Mouse (Mus musculus) kidney, postnatal 0 days (tissue): ENCODE measurements around the gene Ubl4b. TPM values are rescaled to one million over a fixed set of nuclear protein-coding genes. Genes with fewer than 3 reads are reported as not detected.
A peak's percentile ranks its signal among the peaks of the same experiment; 100 is the strongest.

Experiments used
- ATAC-seq: fragments of 200-750 bp; cut with Nextera tagmentation; replicated peaks from 2 replicates; pipeline ENCODE4 v1.8.0; 2017; ENCODE audit warnings: low read depth, moderate number of reproducible peaks, moderate TSS enrichment, moderate library complexity; ENCODE audit not compliant: low FRiP score
- DNase-seq: peaks from one replicate; pipeline ENCODE4 v3.0.0-alpha.2; 2016; ENCODE audit warnings: low spot score
- H3K27ac ChIP-seq: fragments of 300-500 bp; sonication (generic); 2 replicates; pipeline ENCODE4 v1.5.1; 2014; ENCODE audit warnings: mild to moderate bottlenecking
- H3K27me3 ChIP-seq: fragments of 300-500 bp; sonication (generic); 2 replicates; pipeline ENCODE4 v1.6.1; 2014; ENCODE audit warnings: low read length, mixed read lengths; ENCODE audit not compliant: insufficient read depth
- H3K36me3 ChIP-seq: fragments of 300-500 bp; sonication (generic); 2 replicates; pipeline ENCODE4 v1.6.1; 2014; ENCODE audit warnings: low read length, mixed read lengths; ENCODE audit not compliant: insufficient read depth
- H3K4me1 ChIP-seq: fragments of 300-500 bp; sonication (generic); replicated peaks from 2 replicates; pipeline ENCODE4 v1.6.1; 2014; ENCODE audit warnings: antibody characterized with exemption, low read length, mixed read lengths; ENCODE audit not compliant: insufficient read depth
- H3K4me2 ChIP-seq: fragments of 300-500 bp; sonication (generic); 2 replicates; pipeline ENCODE4 v1.6.1; 2014; ENCODE audit warnings: mild to moderate bottlenecking, low read length, moderate library complexity, mixed read lengths
- H3K4me3 ChIP-seq: fragments of 300-500 bp; sonication (generic); replicated peaks from 2 replicates; pipeline ENCODE4 v1.5.1; 2014; ENCODE audit warnings: low read depth, low read length
- H3K9ac ChIP-seq: fragments of 300-500 bp; sonication (generic); 2 replicates; pipeline ENCODE4 v1.6.1; 2014; ENCODE audit warnings: low read depth, low read length
- H3K9me3 ChIP-seq: fragments of 300-500 bp; sonication (generic); replicated peaks from 2 replicates; pipeline ENCODE4 v1.6.1; 2016; ENCODE audit warnings: low read length, inconsistent platforms, mixed read lengths
- CTCF ChIP-seq: IDR thresholded peaks from 2 replicates; pipeline ENCODE4 v1.5.1; 2016; ENCODE audit warnings: antibody characterized with exemption, low read depth, mild to moderate bottlenecking, moderate library complexity
- WGBS: fragments of 180-500 bp; shearing (Covaris S2); extraction: QIAGEN DNeasy Blood & Tissue Kit; methylation state at CpG from one replicate; pipeline ENCODE4 v1.1.7; 2014; 5-methylcytosine and 5-hydroxymethylcytosine counted together
- polyA plus RNA-seq: library from polyadenylated mRNA; unstranded; fragments of >200 nt; fragmentation: Nextera tagmentation; extraction: Ambion mirVana; gene quantifications from 2 replicates; pipeline ENCODE4 v1.2.1, GENCODE M21; 2015

Gene Ubl4b
- polyA plus RNA-seq, 1 experiment from 2014 or later, result not detected

GRCm38 (mm10) chr3:107517631-107518108 lies 37.2 kb downstream of the Ubl4b start, which contains the start of gene Slc6a17:
TSS of gene Slc6a17 (minus strand) at chr3:107518018.
- Histone ChIP-seq H3K4me1 (peaks cover 13% of the 10 kb centered on the region; the same call in 1 of the 2 replicates), H3K9me3 (no peaks in the 10 kb centered on the region), H3K9ac (peak within 1 kb of the TSS; percentile 57), H3K36me3 (no peaks in the 10 kb centered on the region), H3K27ac (no peak within 1 kb of the TSS), H3K4me2 (peak within 1 kb of the TSS; percentile 96), H3K27me3 (peaks cover 35% of the 10 kb centered on the region), H3K4me3 (peak within 1 kb of the TSS; percentile 48)
- DNase-seq (peak; percentile 52), ATAC-seq (peak; percentile 74)
- peak; percentile 24; the same call in 1 of the 2 replicates for TF ChIP-seq CTCF
- under 1% methylated on average over 63 of the region's 68 CpGs for WGBS

GRCm38 (mm10) chr3:107516776-107517630 lies 37.9 kb downstream of the Ubl4b start:
- ATAC-seq (peak; percentile 87), DNase-seq (peak; percentile 54)
- H3K4me2 ChIP-seq, result peak overlapping the region; percentile 96
- no peaks in the 10 kb centered on the region for H3K9me3 ChIP-seq
- peak overlapping the region; percentile 48 for H3K4me3 ChIP-seq
- WGBS, result 7% methylated on average over 54 of the region's 55 CpGs
- H3K4me1 ChIP-seq, result peaks cover 13% of the 10 kb centered on the region; the same call in 1 of the 2 replicates
- peak overlapping the region; percentile 57 for H3K9ac ChIP-seq
- TF ChIP-seq CTCF, result no peak
- H3K27me3 ChIP-seq, result peaks cover 35% of the 10 kb centered on the region
- no peak overlapping the region for H3K27ac ChIP-seq
- H3K36me3 ChIP-seq, result no peaks in the 10 kb centered on the region

DNA sequence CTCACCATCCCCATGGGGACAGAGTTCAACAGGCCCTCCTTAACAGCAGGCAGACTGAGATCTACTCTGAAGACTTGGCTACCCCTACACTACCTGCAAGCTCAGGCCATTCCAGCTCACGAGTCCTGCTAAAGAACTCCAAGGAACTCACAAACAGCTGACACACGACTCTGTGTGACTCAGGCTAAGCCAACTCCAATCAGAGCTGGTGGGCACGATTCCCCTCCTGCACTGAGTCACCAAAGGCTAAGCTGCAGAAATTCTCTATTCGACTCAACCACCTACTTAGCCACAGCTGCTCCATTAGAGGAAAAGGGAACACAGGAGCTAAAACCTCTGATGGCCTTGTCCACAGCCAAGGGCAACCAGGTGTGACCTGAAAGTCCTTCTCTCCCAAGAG lies 38.9 kb downstream of the Ubl4b start:
- Histone ChIP-seq H3K36me3 (no peaks in the 10 kb centered on the region), H3K27ac (no peak overlapping the region), H3K4me1 (peaks cover 13% of the 10 kb centered on the region; the same call in 1 of the 2 replicates), H3K9ac (no peak overlapping the region), H3K4me2 (no peak overlapping the region), H3K9me3 (no peaks in the 10 kb centered on the region), H3K4me3 (no peak overlapping the region), H3K27me3 (peaks cover 34% of the 10 kb centered on the region)
- DNase-seq (no peak), ATAC-seq (no peak)
- no peak for TF ChIP-seq CTCF
- 75% methylated on average over 4 of the region's 4 CpGs for WGBS

GRCm38 (mm10) chr3:107511416-107511815 lies 43.5 kb downstream of the Ubl4b start:
- no peaks in the 10 kb centered on the region for H3K36me3 ChIP-seq
- peaks cover 5% of the 10 kb centered on the region; the same call in 1 of the 2 replicates for H3K27me3 ChIP-seq
- H3K4me2 ChIP-seq, result no peak overlapping the region
- H3K9ac ChIP-seq, result no peak overlapping the region
- H3K9me3 ChIP-seq, result no peaks in the 10 kb centered on the region
- no peak overlapping the region for H3K4me3 ChIP-seq
- DNase-seq (peak; percentile 65), ATAC-seq (no peak)
- H3K4me1 ChIP-seq, result 0 out of 2 replicates have a peak, but pooled peaks cover 10% of the 10 kb centered on the region
- TF ChIP-seq CTCF, result no peak
- no peak overlapping the region for H3K27ac ChIP-seq
- 49% methylated on average over 3 of the region's 3 CpGs for WGBS

DNA sequence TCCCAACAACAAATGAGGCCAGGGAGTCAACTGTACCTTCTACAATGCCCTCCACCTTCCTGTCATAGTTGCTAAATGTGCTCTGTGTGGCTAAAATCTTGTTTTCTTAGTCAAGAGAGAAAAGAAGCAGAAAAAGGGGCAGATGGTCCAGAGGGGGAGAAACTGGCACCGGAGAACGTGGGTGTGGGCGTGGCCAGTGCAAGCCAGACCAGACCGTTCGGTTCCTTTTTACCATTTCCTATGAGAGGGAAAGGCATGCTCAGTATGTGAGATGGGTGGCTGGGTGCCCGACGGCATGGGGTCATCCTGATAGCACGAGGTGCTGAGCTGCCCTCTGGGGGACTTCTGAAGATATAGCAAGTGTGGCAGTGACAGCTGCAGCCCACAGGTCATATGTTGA lies 46.2 kb downstream of the Ubl4b start:
- no peak for TF ChIP-seq CTCF
- ATAC-seq (no peak), DNase-seq (no peak)
- no peak overlapping the region for H3K9ac ChIP-seq
- H3K27me3 ChIP-seq, result no peaks in the 10 kb centered on the region
- no peak overlapping the region for H3K4me3 ChIP-seq
- 58% methylated on average over 8 of the region's 8 CpGs for WGBS
- H3K9me3 ChIP-seq, result no peaks in the 10 kb centered on the region
- no peaks in the 10 kb centered on the region for H3K36me3 ChIP-seq
- no peak overlapping the region for H3K4me2 ChIP-seq
- no peak overlapping the region for H3K27ac ChIP-seq
- H3K4me1 ChIP-seq, result peaks cover 24% of the 10 kb centered on the region

GRCm38 (mm10) chr3:107507966-107508365 lies 46.9 kb downstream of the Ubl4b start:
- no peaks in the 10 kb centered on the region for H3K36me3 ChIP-seq
- H3K9ac ChIP-seq, result no peak overlapping the region
- no peaks in the 10 kb centered on the region for H3K9me3 ChIP-seq
- DNase-seq (no peak), ATAC-seq (no peak)
- H3K27ac ChIP-seq, result no peak overlapping the region
- TF ChIP-seq CTCF, result no peak
- WGBS, result 80% methylated on average over 9 of the region's 9 CpGs
- no peak overlapping the region for H3K4me3 ChIP-seq
- no peak overlapping the region for H3K4me2 ChIP-seq
- peaks cover 24% of the 10 kb centered on the region for H3K4me1 ChIP-seq
- H3K27me3 ChIP-seq, result no peaks in the 10 kb centered on the region
